Mouse (Mus musculus): Measurements from ENCODE around the gene Ptn. TPM values are rescaled to one million over a fixed set of nuclear protein-coding genes. Genes with fewer than 3 reads are reported as not detected.
"Not testable (repeated sequence)": the region's sequence is repeated elsewhere in the genome, so short reads cannot be mapped to it uniquely, and the experiment has no call there.

Ptn gene
- total and polyA plus RNA-seq, 2 experiments, result not detected

DNA sequence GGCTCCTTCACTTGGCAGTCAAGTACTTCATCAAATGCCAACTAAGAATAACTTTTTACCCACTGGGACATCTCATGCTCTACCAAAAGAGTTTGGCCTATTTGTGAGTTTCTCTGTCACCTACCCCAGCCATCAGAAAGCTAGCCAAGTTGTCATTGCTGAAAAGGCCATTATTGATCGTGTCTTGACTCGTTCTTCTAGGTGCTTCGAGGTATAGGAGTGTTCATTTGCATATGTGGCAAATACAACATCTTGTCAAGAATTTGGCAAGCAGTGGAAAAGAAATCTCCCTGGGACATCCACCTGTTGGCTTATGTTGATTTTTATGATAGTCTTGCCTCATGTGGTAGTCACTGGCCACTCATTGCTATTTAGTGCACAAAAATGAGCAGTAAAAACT is 43.1 kb downstream of the Ptn start:
- 86% methylated on average over 3 of the region's 3 CpGs for WGBS
- H3K27ac ChIP-seq (replicated peaks; ENCODE audit: insufficient read depth, low read depth, low read length), result no peak overlapping the region
- H3K4me3 ChIP-seq (ENCODE audit: insufficient read depth, low read depth, low read length), result no peak overlapping the region
- H3K4me1 ChIP-seq (ENCODE audit: control insufficient read depth, insufficient read depth, low read length), result no peaks in the 10 kb centered on the region
- no peak for DNase-seq (ENCODE audit: extremely low read depth, low read depth, low spot score)
- no peak for TF ChIP-seq CTCF (IDR thresholded peaks at IDR 0.05; ENCODE audit: low read depth, low read length)
- TF ChIP-seq POLR2A (IDR thresholded peaks at IDR 0.05; ENCODE audit: extremely low read depth, insufficient read depth, low read length), result no peak
- H3K79me2 ChIP-seq (ENCODE audit: control insufficient read depth, insufficient read depth, low read length), result no peaks in the 10 kb centered on the region
- H3K27me3 ChIP-seq (ENCODE audit: control insufficient read depth, insufficient read depth, low read length), result no peaks in the 10 kb centered on the region
- H3K9ac ChIP-seq (ENCODE audit: low read depth, low read length), result no peak overlapping the region
- no peaks in the 10 kb centered on the region for H3K36me3 ChIP-seq (ENCODE audit: control insufficient read depth, insufficient read depth, low read length)

DNA sequence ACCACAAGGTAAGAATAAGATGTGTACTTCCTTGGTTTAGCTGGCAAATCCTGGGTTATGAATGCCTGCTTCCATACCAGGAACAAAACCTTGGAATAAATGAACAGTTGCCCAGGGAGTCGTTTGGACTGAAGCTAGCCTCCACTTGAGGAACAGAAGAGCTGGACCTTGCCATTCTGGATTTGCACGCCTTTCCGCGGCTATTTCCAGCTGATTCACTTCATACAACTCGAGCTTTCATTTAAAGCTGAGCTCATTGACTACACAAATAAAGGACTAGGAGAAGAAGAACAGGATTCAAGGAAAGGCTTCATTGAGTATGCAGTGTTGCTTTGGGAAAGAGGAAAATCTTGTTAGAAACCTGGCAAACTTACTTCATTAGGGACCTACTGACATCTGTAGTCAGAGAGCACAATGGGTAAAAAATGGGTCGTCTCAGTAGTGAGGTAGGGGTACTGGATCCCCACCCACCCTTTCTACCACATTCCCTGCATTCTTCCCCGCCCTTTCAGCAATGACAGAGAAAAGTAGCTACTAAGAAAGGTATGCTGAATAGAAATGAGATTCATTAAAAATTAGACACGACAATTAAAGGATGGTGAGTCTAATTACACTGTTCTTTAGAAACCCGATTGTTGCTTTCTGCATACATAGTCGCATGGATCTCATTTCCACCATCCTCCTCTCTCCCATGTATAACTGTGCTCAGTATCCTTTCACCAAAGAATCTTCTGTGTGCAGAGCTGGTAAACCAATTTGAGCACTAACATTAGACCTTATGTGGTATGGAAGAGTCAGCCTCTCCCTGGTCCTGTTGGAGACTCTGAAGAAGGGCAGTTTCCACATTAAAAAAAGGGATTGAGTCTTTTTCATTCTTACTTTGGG is 54.8 kb downstream of the Ptn start:
- H3K9ac ChIP-seq (ENCODE audit: low read depth, low read length), result no peak overlapping the region
- H3K36me3 ChIP-seq (ENCODE audit: control insufficient read depth, insufficient read depth, low read length), result no peaks in the 10 kb centered on the region
- H3K27ac ChIP-seq (replicated peaks; ENCODE audit: insufficient read depth, low read depth, low read length), result no peak overlapping the region
- 75% methylated on average over 10 of the region's 10 CpGs for WGBS
- TF ChIP-seq POLR2A (IDR thresholded peaks at IDR 0.05; ENCODE audit: extremely low read depth, insufficient read depth, low read length) (no peak), CTCF (IDR thresholded peaks at IDR 0.05; ENCODE audit: low read depth, low read length) (no peak)
- no peaks in the 10 kb centered on the region for H3K27me3 ChIP-seq (ENCODE audit: control insufficient read depth, insufficient read depth, low read length)
- H3K4me1 ChIP-seq (ENCODE audit: control insufficient read depth, insufficient read depth, low read length), result no peaks in the 10 kb centered on the region
- H3K4me3 ChIP-seq (ENCODE audit: insufficient read depth, low read depth, low read length), result no peak overlapping the region
- DNase-seq (ENCODE audit: extremely low read depth, low read depth, low spot score), result no peak
- no peaks in the 10 kb centered on the region for H3K79me2 ChIP-seq (ENCODE audit: control insufficient read depth, insufficient read depth, low read length)

DNA sequence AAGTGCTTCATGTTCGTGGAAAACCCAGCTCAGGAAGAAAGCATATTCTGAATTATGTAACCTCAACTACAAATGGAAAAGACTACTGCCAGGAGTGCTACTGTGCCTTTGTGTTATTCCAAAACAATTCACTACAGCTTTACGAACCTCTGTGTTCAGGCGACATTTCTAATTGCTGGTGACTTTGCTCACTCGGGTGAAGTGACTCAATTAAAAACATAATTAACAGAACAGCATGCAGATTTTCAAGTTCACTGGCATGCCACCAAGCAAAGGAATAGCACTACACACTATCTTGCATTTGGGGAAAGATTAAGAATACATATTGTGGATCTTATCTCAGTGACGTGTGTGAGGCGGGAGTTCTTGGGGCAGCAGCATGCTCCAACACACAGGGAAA is 57.1 kb downstream of the Ptn start:
- H3K27me3 ChIP-seq (ENCODE audit: control insufficient read depth, insufficient read depth, low read length), result no peaks in the 10 kb centered on the region
- WGBS, result 76% methylated on average over 6 of the region's 6 CpGs

DNA sequence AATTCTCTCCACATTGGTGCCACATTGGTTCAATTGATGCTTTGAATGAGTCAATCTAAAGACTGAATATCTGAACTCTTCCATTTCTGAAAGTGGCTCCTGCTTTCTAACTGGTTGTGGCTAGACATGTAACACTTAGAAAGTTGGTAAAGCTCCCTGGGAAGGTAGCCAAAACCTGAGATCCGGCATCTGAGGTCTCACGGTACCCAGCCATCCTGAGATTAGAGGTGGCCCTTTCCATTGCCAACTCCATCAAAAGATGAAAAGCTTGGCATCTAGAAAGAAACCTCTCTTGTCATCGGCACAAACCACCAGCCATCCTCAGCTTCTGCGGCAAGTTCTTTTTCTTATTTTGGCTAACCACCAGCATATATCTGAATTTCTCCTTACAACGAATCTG is 70.2 kb downstream of the Ptn start:
- DNase-seq (ENCODE audit: extremely low read depth, low read depth, low spot score), result no peak
- H3K36me3 ChIP-seq (ENCODE audit: control insufficient read depth, insufficient read depth, low read length), result no peaks in the 10 kb centered on the region
- no peaks in the 10 kb centered on the region for H3K79me2 ChIP-seq (ENCODE audit: control insufficient read depth, insufficient read depth, low read length)
- H3K27me3 ChIP-seq (ENCODE audit: control insufficient read depth, insufficient read depth, low read length), result no peaks in the 10 kb centered on the region
- no peak for TF ChIP-seq CTCF (IDR thresholded peaks at IDR 0.05; ENCODE audit: low read depth, low read length)
- no peak for TF ChIP-seq POLR2A (IDR thresholded peaks at IDR 0.05; ENCODE audit: extremely low read depth, insufficient read depth, low read length)
- no peak overlapping the region for H3K27ac ChIP-seq (replicated peaks; ENCODE audit: insufficient read depth, low read depth, low read length)
- no peak overlapping the region for H3K4me3 ChIP-seq (ENCODE audit: insufficient read depth, low read depth, low read length)
- no peaks in the 10 kb centered on the region for H3K4me1 ChIP-seq (ENCODE audit: control insufficient read depth, insufficient read depth, low read length)
- 90% methylated on average over 5 of the region's 5 CpGs for WGBS
- H3K9ac ChIP-seq (ENCODE audit: low read depth, low read length), result no peak overlapping the region

More for the DNA sequence above, 57.1 kb downstream of the Ptn start:
- TF ChIP-seq CTCF (IDR thresholded peaks at IDR 0.05; ENCODE audit: low read depth, low read length) (no peak), POLR2A (IDR thresholded peaks at IDR 0.05; ENCODE audit: extremely low read depth, insufficient read depth, low read length) (no peak)
- DNase-seq (ENCODE audit: extremely low read depth, low read depth, low spot score), result no peak
- Histone ChIP-seq H3K4me3 (ENCODE audit: insufficient read depth, low read depth, low read length) (no peak overlapping the region), H3K4me1 (ENCODE audit: control insufficient read depth, insufficient read depth, low read length) (no peaks in the 10 kb centered on the region), H3K79me2 (ENCODE audit: control insufficient read depth, insufficient read depth, low read length) (no peaks in the 10 kb centered on the region), H3K36me3 (ENCODE audit: control insufficient read depth, insufficient read depth, low read length) (no peaks in the 10 kb centered on the region), H3K27ac (replicated peaks; ENCODE audit: insufficient read depth, low read depth, low read length) (no peak overlapping the region), H3K9ac (ENCODE audit: low read depth, low read length) (no peak overlapping the region)

DNA sequence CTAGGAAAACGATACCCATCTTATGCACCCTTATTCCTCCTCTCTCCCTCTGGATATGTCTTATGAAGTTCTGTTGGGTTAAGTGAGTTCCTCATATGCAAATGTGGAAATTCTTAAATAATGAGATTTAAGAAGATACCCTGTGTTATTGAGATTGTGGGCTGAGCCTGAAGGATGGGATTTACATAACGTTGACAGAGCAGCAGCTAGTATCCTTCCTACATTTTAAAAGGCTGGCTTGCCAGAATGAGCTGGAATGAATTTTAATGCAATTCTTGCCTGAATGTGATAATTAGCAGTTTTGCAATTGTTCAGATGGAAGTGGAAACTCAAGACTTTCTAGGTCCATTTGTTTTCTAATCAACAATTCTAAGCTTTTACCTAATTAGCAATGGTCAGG is 73.3 kb downstream of the Ptn start:
- no peak for DNase-seq (ENCODE audit: extremely low read depth, low read depth, low spot score)
- no peak for TF ChIP-seq CTCF (IDR thresholded peaks at IDR 0.05; ENCODE audit: low read depth, low read length)
- no peak for TF ChIP-seq POLR2A (IDR thresholded peaks at IDR 0.05; ENCODE audit: extremely low read depth, insufficient read depth, low read length)
- Histone ChIP-seq H3K9ac (ENCODE audit: low read depth, low read length) (no peak overlapping the region), H3K36me3 (ENCODE audit: control insufficient read depth, insufficient read depth, low read length) (no peaks in the 10 kb centered on the region), H3K27me3 (ENCODE audit: control insufficient read depth, insufficient read depth, low read length) (no peaks in the 10 kb centered on the region), H3K4me1 (ENCODE audit: control insufficient read depth, insufficient read depth, low read length) (no peaks in the 10 kb centered on the region), H3K79me2 (ENCODE audit: control insufficient read depth, insufficient read depth, low read length) (no peaks in the 10 kb centered on the region), H3K27ac (replicated peaks; ENCODE audit: insufficient read depth, low read depth, low read length) (no peak overlapping the region), H3K4me3 (ENCODE audit: insufficient read depth, low read depth, low read length) (no peak overlapping the region)
- WGBS, result 73% methylated on average over 2 of the region's 2 CpGs

DNA sequence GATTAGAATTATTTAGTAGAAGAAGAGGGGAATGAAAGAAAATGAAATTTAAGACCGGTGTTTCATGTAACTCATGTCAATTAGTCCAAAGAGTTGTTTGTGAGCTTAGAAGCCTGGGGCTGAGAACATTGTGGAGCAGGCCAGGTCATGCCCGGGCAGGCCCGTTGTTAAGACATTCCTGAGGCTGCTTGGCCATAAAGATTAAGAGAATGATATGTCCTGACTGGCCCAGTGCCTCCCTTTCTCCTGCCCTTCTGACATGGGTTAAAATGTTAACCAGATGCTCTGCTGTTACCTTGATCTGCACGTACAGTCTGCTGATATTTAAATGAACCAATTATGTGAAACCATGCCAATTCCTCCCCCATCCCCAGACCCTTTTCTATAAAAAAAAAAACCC is 74.4 kb downstream of the Ptn start:
- H3K4me3 ChIP-seq (ENCODE audit: insufficient read depth, low read depth, low read length); H3K9ac ChIP-seq (ENCODE audit: low read depth, low read length); H3K27me3 ChIP-seq (ENCODE audit: control insufficient read depth, insufficient read depth, low read length); H3K4me1 ChIP-seq (ENCODE audit: control insufficient read depth, insufficient read depth, low read length); DNase-seq (ENCODE audit: extremely low read depth, low read depth, low spot score); H3K27ac ChIP-seq (replicated peaks; ENCODE audit: insufficient read depth, low read depth, low read length); H3K36me3 ChIP-seq (ENCODE audit: control insufficient read depth, insufficient read depth, low read length); H3K79me2 ChIP-seq (ENCODE audit: control insufficient read depth, insufficient read depth, low read length): not testable (repeated sequence)
- 90% methylated on average over 4 of the region's 4 CpGs for WGBS

DNA sequence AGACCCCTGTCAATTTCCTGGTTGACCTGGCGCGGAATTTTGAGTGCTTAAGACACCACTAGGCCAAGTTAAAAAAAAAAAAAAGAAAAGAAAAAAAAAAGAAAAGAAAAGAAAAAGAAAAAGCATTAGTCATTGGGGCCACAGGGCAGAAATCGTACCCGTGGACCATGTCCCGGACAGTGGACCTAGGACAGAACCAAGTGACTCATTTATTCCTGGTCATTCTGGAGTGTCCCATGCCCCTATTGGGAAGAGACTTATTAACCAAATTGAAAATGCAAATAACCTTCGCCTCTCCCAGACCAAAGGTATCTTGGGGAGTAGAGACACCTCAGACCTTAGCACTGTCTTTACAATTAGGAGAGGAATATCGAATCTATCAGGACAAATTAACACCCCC is 80.2 kb downstream of the Ptn start:
- H3K27me3 ChIP-seq (ENCODE audit: control insufficient read depth, insufficient read depth, low read length); H3K27ac ChIP-seq (replicated peaks; ENCODE audit: insufficient read depth, low read depth, low read length); H3K9ac ChIP-seq (ENCODE audit: low read depth, low read length); H3K36me3 ChIP-seq (ENCODE audit: control insufficient read depth, insufficient read depth, low read length); DNase-seq (ENCODE audit: extremely low read depth, low read depth, low spot score); H3K4me1 ChIP-seq (ENCODE audit: control insufficient read depth, insufficient read depth, low read length); H3K4me3 ChIP-seq (ENCODE audit: insufficient read depth, low read depth, low read length); H3K79me2 ChIP-seq (ENCODE audit: control insufficient read depth, insufficient read depth, low read length): not testable (repeated sequence)
- 94% methylated on average over 7 of the region's 7 CpGs for WGBS
